Mouse (Mus musculus): ENCODE measurements around the gene Scgb2b19.
"Not testable (repeated sequence)": the region's sequence is repeated elsewhere in the genome, so short reads cannot be mapped to it uniquely, and the experiment has no call there.

The Scgb2b19 gene

DNA sequence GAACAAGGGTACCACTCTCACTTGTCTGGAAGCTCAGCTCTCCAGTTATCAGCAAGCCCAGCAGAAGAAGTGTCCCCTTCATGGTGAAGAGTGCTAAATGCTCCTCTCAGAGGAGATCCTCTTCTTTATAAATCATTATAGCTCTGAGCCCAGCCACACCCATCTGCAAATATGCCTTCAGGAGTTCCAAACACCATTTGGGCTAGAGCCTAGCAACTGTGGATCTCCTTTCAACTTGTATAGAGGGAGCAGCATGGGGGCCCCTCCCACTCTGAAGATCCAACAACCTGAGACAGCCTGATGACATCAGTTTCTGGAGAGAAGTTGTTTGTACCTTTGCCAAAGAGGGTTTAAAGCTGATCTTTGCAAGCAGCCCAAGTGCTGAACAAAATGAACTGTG lies at the start of gene Scgb2b19:
Gene Scgb2b19 (minus strand): TSS at position 101 of the 400 bp plus-strand sequence.
- not testable (repeated sequence) for DNase-seq (ENCODE audit: low spot score in 2 of 2)

DNA sequence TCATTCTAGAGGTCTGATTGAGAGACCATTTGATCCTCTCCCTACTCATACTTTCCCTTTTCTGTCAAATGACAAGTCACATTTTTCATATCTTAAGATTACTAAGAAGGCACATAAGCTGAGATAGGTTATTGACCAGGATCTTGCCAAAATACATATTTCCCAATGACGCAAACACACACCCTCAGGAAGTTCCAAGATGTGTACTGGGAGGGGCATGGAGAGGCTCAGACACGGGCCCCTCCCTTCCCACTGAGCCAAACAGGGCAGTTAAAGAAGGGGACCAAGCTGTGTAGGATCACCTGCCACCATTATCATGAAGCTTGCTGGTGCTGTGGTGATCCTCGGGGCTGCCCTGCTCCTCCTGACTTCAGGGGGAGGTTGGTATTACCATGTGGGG lies 6.9 kb upstream of the Scgb2b19 start, which contains the start of gene Scgb1b19:
Gene Scgb1b19 (plus strand): TSS at position 301 of the 400 bp plus-strand sequence.
- not testable (repeated sequence) for DNase-seq (ENCODE audit: low spot score in 2 of 2)
